Mouse (Mus musculus) CD4-positive helper T cell, adult 2 months (primary cell): ENCODE data around the gene Gm3233.
"Not testable (repeated sequence)": the region's sequence is repeated elsewhere in the genome, so short reads cannot be mapped to it uniquely, and the experiment has no call there.

Source experiments
- DNase-seq: peaks from one replicate; pipeline ENCODE4 v3.0.0-alpha.2; 2012; ENCODE audit warnings: low read depth, missing footprints, low spot score

Gene Gm3233

DNA sequence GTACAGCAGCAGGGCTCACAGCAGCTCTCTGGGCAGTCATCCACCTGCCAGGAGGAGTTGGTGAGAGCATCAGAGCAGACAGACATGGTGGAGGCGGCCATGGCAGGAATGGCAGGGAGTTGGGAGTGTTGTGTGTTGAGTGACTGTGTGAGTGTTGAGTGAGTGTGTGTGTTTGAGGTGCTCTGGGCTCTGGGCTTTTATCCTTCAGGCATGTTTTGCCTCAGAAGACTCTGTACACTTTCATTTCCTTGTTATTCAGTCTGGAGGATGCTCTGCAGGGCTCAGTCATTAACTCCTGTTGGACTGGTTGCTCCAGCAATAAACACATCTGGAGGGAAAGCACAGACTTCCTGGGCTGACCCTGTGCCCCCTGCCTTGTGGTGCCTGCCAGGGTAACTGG, at the start of gene Gm3233:
Gene Gm3233 (minus strand): TSS at position 101 of the 400 bp plus-strand sequence.
- not testable (repeated sequence) for DNase-seq

GRCm38 (mm10) chr10:77804095-77804494, 44.6 kb upstream of the Gm3233 start:
- DNase-seq, result no peak

DNA sequence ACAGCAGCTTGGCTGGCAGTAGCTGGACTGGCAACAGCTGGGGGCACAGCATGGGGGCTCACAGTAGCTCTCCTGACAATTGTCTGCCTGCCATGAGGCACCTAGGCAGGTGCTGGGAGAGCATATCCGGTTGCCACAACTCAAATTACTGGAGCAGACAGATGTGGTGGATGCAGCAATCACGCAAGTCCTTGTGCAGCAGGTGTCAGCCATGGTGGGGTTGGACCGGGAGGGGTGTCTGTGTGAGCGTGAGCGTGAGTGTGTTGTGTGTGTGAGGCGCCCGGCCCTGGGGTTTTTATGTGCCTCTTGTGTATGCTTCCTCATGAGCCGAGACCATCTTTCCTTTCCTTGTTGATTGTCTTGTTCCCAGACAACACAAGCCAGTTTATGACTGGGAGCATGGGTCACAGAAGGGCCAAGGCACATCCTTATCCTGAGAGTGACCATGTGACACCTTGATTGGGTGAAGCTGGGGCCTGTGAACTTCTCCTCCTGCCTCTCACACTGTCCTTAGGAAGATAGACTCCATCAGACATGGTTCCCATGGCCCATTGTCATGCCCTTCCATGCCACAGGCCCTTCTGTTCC, 39.5 kb upstream of the Gm3233 start, which contains the start of gene Gm19668:
Gene Gm19668 (minus strand): TSS at position 213 of the 588 bp plus-strand sequence.
- DNase-seq, result no peak

DNA sequence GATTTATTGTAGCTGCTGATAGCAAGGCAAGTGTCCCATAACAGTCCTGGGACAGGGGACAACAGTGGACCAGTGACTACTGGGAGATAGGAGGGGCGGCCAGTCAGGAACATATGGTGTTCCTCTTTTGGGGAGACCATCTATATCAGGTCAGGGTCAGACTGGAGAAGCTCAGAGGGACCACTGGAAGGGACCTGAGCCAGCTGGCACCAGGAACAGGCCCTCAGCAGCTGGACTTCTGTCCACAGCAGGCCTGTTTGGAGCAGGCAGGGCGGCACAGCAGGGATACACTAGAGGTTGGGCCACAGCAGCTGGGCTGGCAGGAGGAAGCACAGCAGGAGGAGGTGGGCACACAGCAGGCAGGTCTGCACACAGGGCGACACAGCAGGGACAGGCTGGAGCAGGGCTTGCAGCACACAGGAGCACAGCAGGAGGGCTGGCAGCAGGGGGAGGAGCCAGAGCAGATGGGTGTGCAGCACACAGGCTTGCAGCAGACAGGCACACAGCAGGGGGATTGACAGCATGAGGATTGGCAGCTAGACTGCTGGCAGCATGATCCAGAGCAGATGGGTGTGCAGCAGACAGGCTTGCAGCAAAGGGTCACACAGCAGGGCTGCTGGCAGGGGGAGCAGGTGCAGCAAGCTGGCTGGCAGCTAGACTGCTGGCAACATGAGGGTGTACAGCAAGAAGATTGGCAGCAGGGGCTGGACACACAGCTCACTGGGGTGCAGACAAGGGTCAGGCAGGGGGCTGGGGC, 38.9 kb upstream of the Gm3233 start:
- DNase-seq, result not testable (repeated sequence)

DNA sequence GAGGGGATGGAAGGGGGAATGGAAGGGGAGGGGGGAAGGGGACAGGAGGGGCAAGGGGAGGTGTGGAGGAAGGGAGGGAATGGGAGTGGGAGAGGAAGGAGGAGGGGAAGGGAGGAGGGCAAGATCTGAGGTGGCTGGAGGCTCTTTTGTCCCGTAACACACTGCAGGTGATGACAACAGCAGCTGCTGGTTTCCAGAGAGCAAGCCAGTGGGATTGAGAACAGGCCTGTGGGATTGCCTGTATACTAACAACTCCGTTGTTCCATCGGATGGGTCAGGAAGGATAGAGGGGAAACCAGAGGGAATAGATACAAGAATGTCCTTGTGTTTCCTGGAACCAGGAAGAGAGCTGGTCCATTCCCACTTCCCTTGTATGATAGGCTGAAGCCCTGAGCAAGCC, 38.2 kb upstream of the Gm3233 start:
- DNase-seq, result no peak

DNA sequence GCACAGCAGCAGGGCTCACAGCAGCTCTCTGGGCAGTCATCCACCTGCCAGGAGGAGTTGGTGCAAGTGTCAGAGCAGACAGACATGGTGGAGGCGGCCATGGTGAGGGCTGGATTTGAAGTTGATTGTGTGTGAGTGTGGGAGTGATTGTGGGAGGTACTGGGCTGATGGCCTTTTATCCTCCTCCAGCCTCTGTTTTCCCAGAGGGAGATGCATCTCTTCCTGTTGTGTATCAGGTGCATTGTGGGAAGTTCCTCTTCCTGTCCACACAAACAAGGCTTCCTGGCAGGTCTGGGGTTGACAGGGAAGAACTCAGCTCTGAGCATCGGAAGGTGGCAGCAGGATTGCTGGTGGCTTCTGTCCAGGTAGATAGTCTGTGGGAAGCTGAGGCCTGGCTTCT, 35.5 kb upstream of the Gm3233 start, which contains the start of gene Gm9639:
Gene Gm9639 (minus strand): TSS at position 101 of the 400 bp plus-strand sequence.
- no peak for DNase-seq

DNA sequence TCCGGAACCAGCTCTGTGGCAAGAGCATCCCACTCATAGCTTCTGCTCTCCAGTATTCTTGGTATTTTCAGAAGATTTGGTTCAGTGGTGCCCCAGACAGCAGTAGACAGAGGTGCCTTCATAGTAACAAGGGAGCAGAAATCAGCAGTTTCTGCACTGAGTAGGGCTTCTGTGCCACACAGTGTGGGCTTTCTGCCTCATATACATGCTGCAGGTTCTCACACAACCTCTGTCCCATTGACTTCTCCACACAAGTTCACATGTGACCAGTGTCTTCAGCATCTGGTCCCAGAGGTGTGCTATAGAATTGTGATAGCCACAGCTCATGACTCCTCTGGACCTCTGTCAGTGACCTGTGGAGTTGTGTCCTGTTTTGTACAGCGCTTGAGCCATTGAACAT, 29.1 kb upstream of the Gm3233 start:
- DNase-seq, result no peak

DNA sequence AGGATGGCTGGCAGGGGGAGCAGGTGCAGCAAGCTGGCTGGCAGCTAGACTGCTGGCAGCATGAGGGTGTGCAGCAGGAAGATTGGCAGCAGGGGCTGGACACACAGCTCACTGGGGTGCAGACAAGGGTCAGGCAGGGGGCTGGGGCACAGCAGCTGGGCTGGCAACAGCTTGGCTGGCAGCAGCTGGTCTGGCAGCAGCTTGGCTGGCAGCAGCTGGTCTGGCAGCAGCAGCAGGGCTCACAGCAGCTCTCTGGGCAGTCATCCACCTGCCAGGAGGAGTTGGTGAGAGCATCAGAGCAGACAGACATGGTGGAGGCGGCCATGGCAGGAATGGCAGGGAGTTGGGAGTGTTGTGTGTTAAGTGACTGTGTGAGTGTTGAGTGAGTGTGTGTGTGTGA, 28.4 kb upstream of the Gm3233 start, which contains the start of gene Gm7137:
Gene Gm7137 (minus strand): TSS at position 325 of the 400 bp plus-strand sequence.
- not testable (repeated sequence) for DNase-seq

DNA sequence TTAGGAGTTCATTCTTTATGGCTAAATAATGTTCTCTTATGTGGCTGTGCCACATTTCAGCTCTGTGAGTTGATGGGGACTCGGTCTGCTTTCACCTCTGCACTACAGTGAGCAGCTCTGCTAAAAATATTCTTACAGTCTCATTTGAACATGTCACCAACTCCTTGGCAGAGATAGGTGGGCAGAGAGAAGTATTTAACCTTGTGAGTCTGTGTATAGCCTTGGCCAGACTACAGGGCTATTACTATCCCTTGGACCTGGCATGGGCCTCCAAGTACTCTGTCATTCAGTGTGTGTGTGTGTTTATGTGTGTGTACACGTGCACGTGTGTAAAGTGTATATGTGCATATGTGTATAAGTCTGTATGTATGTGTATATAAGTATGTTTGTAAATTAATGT, 23.9 kb upstream of the Gm3233 start:
- DNase-seq, result not testable (repeated sequence)

DNA sequence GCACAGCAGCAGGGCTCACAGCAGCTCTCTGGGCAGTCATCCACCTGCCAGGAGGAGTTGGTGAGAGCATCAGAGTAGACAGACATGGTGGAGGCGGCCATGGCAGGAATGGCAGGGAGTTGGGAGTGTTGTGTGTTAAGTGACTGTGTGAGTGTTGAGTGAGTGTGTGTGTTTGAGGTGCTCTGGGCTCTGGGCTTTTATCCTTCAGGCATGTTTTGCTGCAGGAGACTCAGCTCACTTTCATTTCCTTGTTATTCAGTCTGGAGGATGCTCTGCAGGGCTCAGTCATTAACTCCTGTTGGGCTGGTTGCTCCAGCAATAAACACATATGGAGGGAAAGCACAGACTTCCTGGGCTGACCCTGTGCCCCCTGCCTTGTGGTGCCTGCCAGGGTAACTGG, 23.0 kb upstream of the Gm3233 start, which contains the start of gene Gm3250:
Gene Gm3250 (minus strand): TSS at position 101 of the 400 bp plus-strand sequence.
- not testable (repeated sequence) for DNase-seq

- not testable (repeated sequence) for DNase-seq
Measured at GRCm38 (mm10) chr10:77776844-77777243, 17.4 kb upstream of the Gm3233 start, which contains the start of gene Gm7138. Gm7138 (minus strand) TSS chr10:77776944.

GRCm38 (mm10) chr10:77772142-77772541, 12.7 kb upstream of the Gm3233 start:
- DNase-seq, result not testable (repeated sequence)

- not testable (repeated sequence) for DNase-seq
Measured at GRCm38 (mm10) chr10:77771225-77771624, 11.7 kb upstream of the Gm3233 start, which contains the start of gene Gm3238. Gm3238 (minus strand) TSS chr10:77771325.

DNA sequence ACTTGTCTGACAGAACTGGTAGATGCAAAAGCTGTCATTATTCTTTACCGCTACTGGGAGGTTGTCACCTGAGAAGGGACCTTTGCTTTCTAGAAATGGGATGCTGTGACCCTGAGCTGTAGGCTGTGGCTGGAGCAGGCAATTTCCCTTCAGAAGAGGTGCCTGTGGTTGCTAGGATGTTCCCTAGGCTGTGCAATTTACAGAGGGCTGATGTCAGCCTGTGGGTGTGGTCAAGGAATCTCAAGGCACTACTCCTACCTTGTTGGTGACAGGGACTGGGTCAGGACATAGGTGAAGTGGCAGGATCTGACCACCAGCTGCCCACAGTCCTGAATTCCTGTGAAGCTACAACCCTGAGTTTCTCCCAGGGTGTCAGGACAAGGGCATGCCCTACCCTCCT, 10.2 kb upstream of the Gm3233 start:
- no peak for DNase-seq

GRCm38 (mm10) chr10:77753448-77753847, 6.0 kb downstream of the Gm3233 start:
- no peak for DNase-seq

GRCm38 (mm10) chr10:77752312-77752711, 7.2 kb downstream of the Gm3233 start:
- DNase-seq, result not testable (repeated sequence)

GRCm38 (mm10) chr10:77751254-77751653, 8.2 kb downstream of the Gm3233 start, which contains the start of gene Gm9736:
Gm9736 (minus strand) TSS chr10:77751354.
- DNase-seq, result not testable (repeated sequence)

- DNase-seq, result not testable (repeated sequence)
Measured at GRCm38 (mm10) chr10:77750686-77751085, 8.8 kb downstream of the Gm3233 start.

DNA sequence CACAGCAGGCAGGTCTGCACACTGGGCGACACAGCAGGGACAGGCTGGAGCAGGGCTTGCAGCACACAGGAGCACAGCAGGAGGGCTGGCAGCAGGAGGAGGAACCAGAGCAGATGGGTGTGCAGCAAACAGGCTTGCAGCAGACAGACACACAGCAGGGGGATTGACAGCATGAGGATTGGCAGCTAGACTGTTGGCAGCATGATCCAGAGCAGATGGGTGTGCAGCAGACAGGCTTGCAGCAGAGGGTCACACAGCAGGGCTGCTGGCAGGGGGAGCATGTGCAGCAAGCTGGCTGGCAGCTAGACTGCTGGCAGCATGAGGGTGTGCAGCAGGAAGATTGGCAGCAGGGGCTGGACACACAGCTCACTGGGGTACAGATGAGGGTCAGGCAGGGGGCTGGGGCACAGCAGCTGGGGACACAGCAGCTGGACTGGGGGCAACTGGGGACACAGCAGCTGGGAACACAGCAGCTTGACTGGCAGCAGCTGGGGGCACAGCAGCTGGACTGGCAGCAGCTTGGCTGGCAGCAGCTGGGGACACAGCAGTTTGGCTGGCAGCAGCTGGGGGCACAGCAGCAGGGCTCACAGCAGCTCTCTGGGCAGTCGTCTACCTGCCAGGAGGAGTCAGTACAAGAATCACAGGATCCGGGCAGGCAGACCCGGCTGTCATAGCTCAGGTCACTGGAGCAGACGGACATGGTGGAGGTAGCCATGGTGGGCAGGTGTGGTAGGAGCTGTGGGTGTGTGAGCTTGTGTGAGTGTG, 17.4 kb downstream of the Gm3233 start, which contains the start of gene Gm18596:
Gene Gm18596 (minus strand): TSS at position 715 of the 765 bp plus-strand sequence.
- not testable (repeated sequence) for DNase-seq

- no peak for DNase-seq
Measured at GRCm38 (mm10) chr10:77738929-77739328, 20.6 kb downstream of the Gm3233 start.

DNA sequence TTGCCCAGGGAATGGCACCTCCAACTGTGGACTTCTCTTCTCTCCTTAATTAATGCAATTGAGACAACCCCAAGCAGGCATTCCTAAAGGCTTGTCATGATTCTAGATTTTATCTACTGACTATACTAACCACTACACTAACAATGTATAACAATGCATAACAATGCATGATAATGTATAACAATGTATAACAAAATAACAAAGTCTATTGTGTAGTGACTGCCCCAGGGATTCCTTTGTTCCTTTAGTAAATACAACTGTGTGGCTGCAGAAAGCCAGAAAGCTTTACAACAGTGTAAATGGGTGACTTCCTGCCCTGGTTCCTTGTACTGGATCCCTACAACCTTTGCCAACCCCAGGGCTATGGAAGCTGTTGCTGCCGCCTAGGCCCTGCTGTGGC, 23.6 kb downstream of the Gm3233 start:
- no peak for DNase-seq
